Mouse (Mus musculus) gastrocnemius, postnatal 14 days (tissue): ENCODE results near the gene Vash2. TPM values are rescaled to one million over a fixed set of nuclear protein-coding genes. Genes with fewer than 3 reads are reported as not detected.
"Not testable (repeated sequence)": the region's sequence is repeated elsewhere in the genome, so short reads cannot be mapped to it uniquely, and the experiment has no call there.

Experiments used
- DNase-seq: peaks from one replicate; pipeline ENCODE4 v3.0.0; 2021; ENCODE audit warnings: mixed read lengths
- intact Hi-C: fragments of 180-260 bp; cut with DNase I; formaldehyde crosslinking; loops from one replicate; pipeline ENCODE4 v1.15.1; 2025; ENCODE audit warnings: low total_unique reads
- long read RNA-seq, 2 experiments: library from polyadenylated mRNA; stranded (forward); transcript quantifications; one replicate each; pipeline ENCODE4 v2.0.0; 2021
- total RNA-seq, 2 experiments: library from RNA; stranded (reverse); gene quantifications; 2 replicates each; pipeline ENCODE4 v1.2.3; 2021

Gene Vash2
- 1 to 10 TPM; 2.6 to 5.6 TPM for total RNA-seq
- long read RNA-seq, experiment 1, partial matches to known transcripts, result 1 of 7 reads
- long read RNA-seq, experiment 1, other reads (novel, unspliced or antisense), result 2 of 7 reads
- long read RNA-seq, experiment 2, full-length matches to known transcripts, result 4 of 5 reads
- long read RNA-seq, experiment 2, partial matches to known transcripts, result 0 of 5 reads
- long read RNA-seq, experiment 2, other reads (novel, unspliced or antisense), result 1 of 5 reads

DNA sequence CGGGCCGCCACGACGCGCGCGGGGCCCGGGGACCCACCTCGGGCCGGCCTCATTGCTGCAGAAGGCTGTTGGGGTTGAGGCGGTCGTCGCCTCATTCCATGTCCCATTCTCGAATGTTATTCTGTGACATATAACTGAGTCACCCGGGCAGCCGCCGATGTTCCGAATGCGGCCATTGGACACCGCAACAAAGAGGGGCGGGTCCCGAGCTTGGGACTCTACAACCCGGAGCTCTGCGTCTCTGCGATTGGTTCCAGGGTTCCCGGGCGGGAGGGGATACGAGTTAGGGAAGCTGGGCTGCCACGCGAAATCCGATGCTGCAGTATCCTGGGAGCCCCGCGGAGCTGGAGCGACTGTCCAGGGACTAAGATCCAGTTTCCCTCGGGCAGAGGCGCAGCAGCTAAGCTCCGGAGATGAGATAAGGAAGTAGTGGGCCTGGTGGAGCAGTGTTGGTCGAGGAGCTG is at the start of gene Vash2:
Gene Vash2, minus strand, starts transcription at position 197 of the 464 bp plus-strand sequence.
- peak; percentile 92 for DNase-seq

DNA sequence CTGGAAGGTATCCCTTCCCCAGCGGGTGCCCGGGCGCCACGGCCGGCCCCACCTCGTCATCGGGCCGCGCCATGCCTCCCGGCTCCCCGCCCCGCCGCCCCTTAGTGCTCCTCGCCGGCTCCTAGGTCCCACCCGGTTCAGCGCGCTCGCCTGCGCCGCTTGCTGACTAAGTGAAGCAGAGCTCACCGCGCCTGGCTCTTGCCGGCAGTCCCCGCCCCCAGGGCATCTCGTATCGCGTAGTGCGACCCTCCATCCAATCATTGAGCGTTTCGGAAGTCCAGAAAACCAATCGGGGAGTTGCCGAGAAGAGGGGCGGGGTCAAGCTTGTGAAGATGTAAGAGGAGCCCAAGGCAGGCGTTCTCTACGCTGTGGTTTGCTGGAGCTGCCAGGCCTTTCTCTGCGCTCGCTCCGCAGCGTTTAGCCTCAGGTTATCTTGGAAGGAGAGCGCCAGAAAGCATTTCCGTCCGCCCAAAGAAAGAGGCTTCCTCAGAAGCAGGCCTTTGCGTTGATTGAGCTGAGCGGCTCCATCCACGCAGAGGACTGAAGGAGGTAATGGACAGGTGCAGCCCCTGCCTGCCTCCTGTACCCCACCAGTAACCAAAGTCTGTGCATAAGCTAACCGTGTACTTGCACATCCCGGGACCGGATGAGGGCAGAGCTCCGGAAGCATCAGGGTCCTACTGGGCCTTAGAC is 47.1 kb upstream of the Vash2 start, which contains the start of gene Flvcr1:
Gene Flvcr1, minus strand, starts transcription at position 138 of the 693 bp plus-strand sequence.
- intact Hi-C loops, result loop anchor here (5.0 kb wide), 1 partner anchor 36 kb away; the partner anchor contains the start of genes Nsl1 and Tatdn3
- peak; percentile 99 for DNase-seq

More for the DNA sequence above, at the start of gene Vash2:
- intact Hi-C loops, result no loop called here

DNA sequence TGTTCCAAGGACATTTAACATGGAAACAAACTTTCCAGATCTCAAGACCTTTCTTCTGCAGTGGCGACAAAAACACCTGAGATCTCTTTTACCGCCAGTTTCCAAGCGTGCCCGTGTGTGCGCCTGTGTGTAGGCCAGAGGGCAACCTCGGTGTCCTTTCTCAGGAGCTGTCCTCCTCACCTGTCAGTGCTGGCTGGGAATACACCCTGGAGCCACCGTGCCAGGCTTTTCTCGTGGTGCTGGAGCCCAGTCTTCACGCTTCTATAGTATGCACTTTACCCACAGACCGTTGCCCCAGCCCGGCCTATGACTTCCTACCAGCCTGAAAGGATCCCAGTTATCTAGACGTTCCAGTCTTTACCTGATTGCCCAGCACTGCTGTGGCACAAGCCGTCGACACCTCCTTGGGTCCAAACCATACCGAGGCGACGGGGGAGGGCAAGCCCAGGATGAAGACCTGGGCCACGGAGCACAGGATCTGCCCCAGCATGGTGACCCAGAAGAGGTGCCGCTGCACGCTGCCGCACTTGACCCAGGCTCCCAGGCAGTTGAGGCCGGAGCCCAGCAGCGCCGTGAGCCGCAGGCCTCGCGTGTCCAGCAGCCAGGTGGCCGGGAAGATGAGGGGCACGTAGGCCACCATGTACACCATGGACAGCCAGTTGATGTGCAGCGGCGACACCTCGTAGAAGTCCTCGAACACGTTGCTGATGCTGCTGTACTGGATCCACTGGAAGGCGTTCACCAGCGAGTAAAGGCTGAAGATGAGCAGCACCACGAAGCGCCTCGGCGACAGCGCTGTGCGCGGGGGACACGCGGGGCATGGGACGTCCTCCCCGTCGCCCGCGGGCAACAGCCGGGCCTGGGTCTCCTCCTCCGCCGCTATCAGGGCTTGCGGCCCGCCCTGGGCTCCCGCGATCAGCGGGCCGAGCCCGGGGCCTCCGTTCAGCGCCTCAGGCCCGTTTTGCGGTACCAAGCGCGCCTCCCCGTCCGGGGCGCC is 46.2 kb upstream of the Vash2 start:
- intact Hi-C loops, result loop anchor here (5.0 kb wide), 1 partner anchor 37 kb away; the partner anchor contains the start of genes Nsl1 and Tatdn3
- DNase-seq, result peak; percentile 30

DNA sequence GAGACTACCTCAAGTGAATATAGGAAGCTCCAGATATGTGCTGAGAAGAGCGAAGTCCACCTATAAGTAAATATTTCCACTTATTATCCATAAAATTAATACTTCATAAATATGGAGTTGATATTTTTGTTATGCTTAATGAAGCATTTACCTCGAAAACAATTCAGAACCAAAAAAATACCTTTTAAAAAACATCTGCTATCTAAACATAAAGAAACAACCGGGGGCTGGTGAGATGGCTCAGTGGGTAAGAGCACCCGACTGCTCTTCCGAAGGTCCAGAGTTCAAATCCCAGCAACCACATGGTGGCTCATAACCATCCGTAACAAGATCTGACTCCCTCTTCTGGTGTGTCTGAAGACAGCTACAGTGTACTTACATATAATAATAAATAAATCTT is 44.7 kb upstream of the Vash2 start:
- DNase-seq, intact Hi-C loops: not testable (repeated sequence)

DNA sequence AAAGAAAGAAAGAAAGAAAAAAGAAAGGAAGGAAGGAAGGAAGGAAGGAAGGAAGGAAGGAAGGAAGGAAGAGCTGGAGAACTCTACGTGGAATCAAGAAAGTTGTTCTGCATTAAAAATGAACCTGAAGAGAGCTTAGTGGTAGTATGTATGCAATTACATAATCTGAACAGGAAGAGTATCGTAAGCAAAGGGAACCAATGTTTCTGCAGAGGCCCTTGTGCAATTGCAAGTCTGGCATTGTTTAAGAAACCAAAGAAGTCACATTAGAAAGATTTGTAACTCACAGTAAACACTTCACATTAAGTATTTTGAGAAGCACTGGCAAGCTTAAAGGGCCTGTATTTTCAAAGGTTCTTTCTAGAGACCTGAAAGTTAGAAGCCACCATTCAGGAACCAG is 44.0 kb upstream of the Vash2 start:
- intact Hi-C loops, result no loop called here

DNA sequence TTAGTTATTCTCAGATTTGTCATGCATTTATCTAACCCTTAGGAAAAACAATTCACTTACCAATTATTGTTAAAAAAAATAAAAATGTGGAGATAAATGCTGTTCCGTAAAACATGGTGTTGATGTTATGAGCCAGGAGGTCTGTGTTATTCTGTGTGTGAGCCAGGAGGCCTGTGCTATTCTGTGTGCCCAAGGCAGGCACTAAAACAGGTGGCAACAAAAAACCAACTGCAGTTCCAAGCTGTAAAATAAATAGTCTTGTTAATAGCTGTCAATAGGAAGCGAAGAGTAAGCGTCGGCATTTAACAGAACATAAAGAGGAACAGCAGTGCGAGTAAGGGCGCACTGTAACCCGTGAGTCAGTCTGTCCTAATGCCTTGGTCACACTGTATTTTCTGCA is 41.9 kb upstream of the Vash2 start:
- intact Hi-C loops, result no loop called here

More for the DNA sequence above, 44.0 kb upstream of the Vash2 start:
- DNase-seq, result no peak

DNA sequence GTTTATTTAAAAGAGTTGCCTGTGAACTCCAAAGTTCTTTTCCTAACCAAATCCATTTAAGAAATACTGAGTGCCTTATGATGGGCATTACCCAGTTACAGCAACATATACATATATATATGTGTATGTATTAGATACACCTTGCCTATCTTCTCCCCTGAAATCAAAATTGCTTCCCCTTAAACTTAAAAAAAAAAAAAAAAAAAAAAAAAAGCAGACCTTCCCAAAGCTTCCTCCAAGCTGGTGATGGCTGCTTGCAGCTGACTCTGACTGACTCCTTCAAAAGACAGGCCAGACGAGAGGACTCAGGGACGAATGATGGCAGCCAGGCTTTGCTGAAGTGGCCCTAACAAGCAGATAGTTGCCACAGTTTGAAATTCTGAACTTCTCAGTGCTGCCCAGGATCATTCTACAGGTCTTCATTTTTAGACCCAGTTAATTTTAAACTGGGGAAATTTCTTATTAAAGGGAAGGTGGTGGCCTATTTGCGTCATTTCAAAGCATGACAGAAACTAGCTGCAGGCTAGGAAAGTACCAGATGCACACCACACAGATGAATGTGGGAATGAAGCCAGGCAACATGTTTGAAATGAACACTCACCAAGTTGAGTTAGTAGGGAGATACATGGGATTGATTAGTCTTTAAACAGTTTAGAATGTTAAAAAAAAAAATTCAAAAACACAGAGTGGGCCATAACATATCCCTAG is 41.3 kb upstream of the Vash2 start:
- no peak for DNase-seq
- intact Hi-C loops, result no loop called here

More for the DNA sequence above, 41.9 kb upstream of the Vash2 start:
- no peak for DNase-seq

GRCm38 (mm10) chr1:191019803-191020202 is 40.7 kb upstream of the Vash2 start:
- intact Hi-C loops, result no loop called here
- DNase-seq, result no peak

DNA sequence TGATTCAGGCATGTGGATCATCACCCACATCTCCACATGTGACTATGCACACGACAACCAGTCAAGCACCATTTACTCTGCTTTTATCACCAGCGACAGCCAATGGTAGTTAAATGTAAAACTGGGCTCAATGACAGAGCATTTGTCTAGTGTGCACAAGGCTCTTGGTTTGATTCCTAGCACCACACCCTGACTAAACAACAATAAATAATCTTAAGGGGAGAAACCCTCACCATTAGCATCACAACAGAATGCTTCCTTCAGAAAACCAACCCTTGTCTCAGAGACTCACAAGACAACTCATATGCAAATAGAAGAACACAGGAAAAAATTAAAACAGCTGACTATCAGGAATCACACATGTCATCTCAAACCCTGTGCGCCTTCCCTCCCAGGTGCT is 35.2 kb upstream of the Vash2 start:
- intact Hi-C loops, result no loop called here

GRCm38 (mm10) chr1:191008707-191009106 is 29.6 kb upstream of the Vash2 start:
- intact Hi-C loops, result loop anchor here (5.0 kb wide), 1 partner anchor 49 kb away; no protein-coding TSS in a partner anchor
- DNase-seq, result no peak

More for the DNA sequence above, 35.2 kb upstream of the Vash2 start:
- DNase-seq, result no peak

DNA sequence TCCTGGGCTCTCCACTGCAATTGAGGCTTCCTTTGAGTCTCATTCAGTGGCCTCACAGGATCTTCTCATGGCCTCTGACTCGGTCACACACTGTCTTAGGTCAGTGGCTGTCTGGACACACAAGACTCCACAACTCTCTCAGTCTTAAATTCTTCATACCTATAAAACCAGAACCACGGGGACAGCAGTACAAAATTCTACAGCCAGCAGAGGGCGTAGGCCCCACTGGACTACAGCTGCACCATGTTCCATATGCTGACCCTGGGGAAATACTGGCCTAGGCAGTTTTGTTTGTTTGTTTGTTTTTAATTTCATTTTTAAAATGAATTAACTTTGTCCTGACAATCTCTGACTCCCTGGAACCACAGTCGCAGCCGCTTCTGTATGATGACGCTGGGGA is 23.1 kb upstream of the Vash2 start:
- DNase-seq, result no peak
- intact Hi-C loops, result no loop called here

- intact Hi-C loops, result no loop called here
- DNase-seq, result no peak
These were observed 21.6 kb upstream of the Vash2 start for GRCm38 (mm10) chr1:191000686-191001085.

- DNase-seq, result no peak
- intact Hi-C loops, result no loop called here
These were observed 18.9 kb upstream of the Vash2 start for GRCm38 (mm10) chr1:190998027-190998426.

DNA sequence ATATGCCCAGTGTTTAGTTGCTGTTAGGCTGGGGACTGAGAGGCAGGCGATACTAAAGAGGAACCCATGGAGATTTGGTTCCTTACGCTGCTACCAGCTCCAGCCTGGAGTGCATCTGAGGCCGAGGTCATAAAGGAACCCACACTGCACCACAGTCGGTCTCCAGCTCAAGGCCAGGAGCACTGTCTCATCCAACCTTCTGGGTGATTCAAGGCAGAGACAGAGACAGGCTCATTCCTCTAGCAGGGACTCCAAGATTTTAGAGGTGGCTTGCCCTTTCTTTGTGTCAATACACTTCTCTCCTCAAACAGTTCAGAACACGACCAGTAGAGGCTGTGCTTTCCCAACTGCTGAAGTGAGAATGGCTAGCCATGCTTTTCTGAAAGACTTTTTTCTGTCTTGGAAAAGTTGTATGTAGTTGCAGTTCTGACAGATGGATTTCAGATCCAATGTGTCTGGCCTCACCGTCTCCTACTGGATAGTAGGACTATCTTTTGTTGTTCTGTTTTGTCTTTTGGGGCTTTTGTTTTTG is 17.3 kb upstream of the Vash2 start:
- DNase-seq, result no peak

DNA sequence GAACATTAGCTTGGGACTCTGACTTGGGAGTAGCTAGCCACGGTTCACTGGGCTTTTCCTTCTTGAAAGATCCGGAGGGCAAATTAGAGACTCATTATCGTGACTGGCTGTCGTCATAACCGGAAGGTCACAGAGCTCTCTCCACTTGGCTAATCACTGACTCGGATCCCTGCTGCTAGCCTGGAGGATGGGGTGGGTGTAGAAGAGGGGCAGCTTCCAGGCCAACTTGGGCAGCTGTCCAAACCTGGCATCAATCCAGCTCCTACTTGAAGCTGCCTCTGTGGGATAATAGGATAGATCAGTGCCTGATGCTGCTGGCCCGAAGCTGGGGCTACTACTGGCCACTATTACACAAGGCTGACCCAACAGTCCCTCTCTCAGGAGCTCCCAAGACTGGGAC is 16.5 kb upstream of the Vash2 start:
- DNase-seq, result peak; percentile 62
- intact Hi-C loops, result no loop called here

More for the DNA sequence above, 17.3 kb upstream of the Vash2 start:
- intact Hi-C loops, result no loop called here

DNA sequence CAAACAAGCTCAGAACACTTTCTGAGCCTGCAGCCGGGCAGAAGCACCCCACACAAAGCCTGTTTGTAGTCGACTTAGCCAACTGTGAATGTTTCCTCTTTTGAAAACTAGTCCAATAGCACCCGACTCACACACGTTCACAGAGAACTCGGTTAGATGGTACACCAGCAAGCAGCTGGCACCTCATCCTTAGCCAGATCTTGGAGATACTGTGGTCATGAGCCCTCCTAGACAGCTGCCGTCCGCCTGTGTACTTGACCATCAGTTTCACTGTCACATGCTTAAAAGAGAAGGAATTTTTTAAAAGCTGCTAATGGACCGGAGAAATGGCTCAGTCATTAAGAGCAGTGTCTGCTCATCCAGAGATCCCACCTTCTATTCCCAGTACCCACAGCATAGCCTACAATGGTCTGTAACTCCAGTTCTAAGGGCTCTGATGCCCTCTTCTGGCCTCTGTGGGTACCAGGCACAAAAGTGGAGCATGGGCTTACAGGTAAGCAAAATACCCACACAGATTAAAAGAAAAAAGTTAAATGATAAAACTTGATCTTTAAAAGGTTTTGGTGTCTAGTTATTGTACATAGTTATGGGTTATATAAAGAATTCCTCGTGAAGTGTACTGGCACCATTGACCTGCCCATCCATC is 10.5 kb upstream of the Vash2 start:
- intact Hi-C loops, result loop anchor here (5.0 kb wide), 1 partner anchor 32 kb away; no protein-coding TSS in a partner anchor
- no peak for DNase-seq

- no peak for DNase-seq
- intact Hi-C loops, result no loop called here
These were observed 2.3 kb upstream of the Vash2 start for GRCm38 (mm10) chr1:190981412-190981811.

DNA sequence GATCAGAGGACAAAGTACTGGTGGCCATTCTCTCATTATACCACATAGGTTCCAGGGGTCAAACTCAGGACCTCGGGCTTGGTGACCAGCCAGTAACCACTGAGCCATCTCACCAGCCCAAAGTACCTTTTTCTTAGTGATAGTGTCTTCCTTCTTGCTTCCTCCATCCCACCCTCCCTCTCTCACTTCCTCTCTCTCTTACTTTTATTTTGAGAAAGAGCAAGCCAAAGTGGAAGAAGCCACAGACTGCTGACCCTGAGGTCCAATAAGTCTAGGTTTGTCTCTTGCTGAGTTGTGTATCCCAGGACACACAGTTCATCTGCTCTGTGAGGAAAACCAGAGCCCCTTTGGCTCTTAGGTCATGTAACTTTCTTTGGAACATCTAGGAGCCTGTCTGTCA is 1.4 kb upstream of the Vash2 start:
- no peak for DNase-seq

More for the DNA sequence above, 1.4 kb upstream of the Vash2 start:
- intact Hi-C loops, result no loop called here
